Mouse (Mus musculus) heart, postnatal 0 days (tissue): ENCODE results near the gene Spry1. TPM values are rescaled to one million over a fixed set of nuclear protein-coding genes. Genes with fewer than 3 reads are reported as not detected.

Experiments used
- ATAC-seq: fragments of 200-750 bp; cut with Nextera tagmentation; 2 replicates; pipeline ENCODE4 v1.8.0; 2017; ENCODE audit warnings: low read depth, moderate number of reproducible peaks, moderate library complexity; ENCODE audit not compliant: insufficient read depth
- DNase-seq: peaks from one replicate; pipeline ENCODE4 v3.0.0-alpha.2; 2016; ENCODE audit warnings: low spot score
- H3K27ac ChIP-seq: fragments of 300-500 bp; sonication (generic); 2 replicates; pipeline ENCODE4 v1.5.1; 2014; ENCODE audit warnings: low read depth, mild to moderate bottlenecking
- H3K27me3 ChIP-seq: fragments of 300-500 bp; sonication (generic); 2 replicates; pipeline ENCODE4 v1.6.1; 2014; ENCODE audit warnings: low read length, mixed read lengths; ENCODE audit not compliant: control insufficient read depth, insufficient read depth
- H3K36me3 ChIP-seq: fragments of 300-500 bp; sonication (generic); replicated peaks from 2 replicates; pipeline ENCODE4 v1.6.1; 2014; ENCODE audit warnings: low read length, mixed read lengths; ENCODE audit not compliant: control insufficient read depth, insufficient read depth
- H3K4me1 ChIP-seq: fragments of 300-500 bp; sonication (generic); 2 replicates; pipeline ENCODE4 v1.6.1; 2014; ENCODE audit warnings: antibody characterized with exemption; ENCODE audit not compliant: control insufficient read depth, insufficient read depth
- H3K4me2 ChIP-seq: fragments of 300-500 bp; sonication (generic); 2 replicates; pipeline ENCODE4 v1.6.1; 2014; ENCODE audit warnings: low read depth, mild to moderate bottlenecking, low read length, moderate library complexity
- H3K4me3 ChIP-seq: fragments of 300-500 bp; sonication (generic); 2 replicates; pipeline ENCODE4 v1.5.1; 2014; ENCODE audit warnings: low read depth, low read length
- H3K9ac ChIP-seq: fragments of 300-500 bp; sonication (generic); replicated peaks from 2 replicates; pipeline ENCODE4 v1.6.1; 2014; ENCODE audit warnings: low read depth, low read length, mixed read lengths
- H3K9me3 ChIP-seq: fragments of 300-500 bp; sonication (generic); replicated peaks from 2 replicates; pipeline ENCODE4 v1.6.1; 2016; ENCODE audit warnings: low read length; ENCODE audit not compliant: control insufficient read depth
- CTCF ChIP-seq: IDR thresholded peaks from 2 replicates; pipeline ENCODE4 v1.5.1; 2016; ENCODE audit warnings: antibody characterized with exemption, control low read depth, low read depth
- EP300 ChIP-seq: IDR thresholded peaks from 2 replicates; pipeline ENCODE4 v1.6.1; 2016; ENCODE audit warnings: antibody characterized with exemption, low read depth
- WGBS: fragments of 180-500 bp; shearing (Covaris S2); extraction: QIAGEN DNeasy Blood & Tissue Kit; methylation state at CpG from one replicate; pipeline ENCODE4 v1.1.7; 2014; 5-methylcytosine and 5-hydroxymethylcytosine counted together
- polyA plus RNA-seq: library from polyadenylated mRNA; unstranded; fragments of >200 nt; fragmentation: Nextera tagmentation; extraction: Ambion mirVana; gene quantifications from 2 replicates; pipeline ENCODE4 v1.2.1, GENCODE M21; 2015
- total RNA-seq: library from RNA; depleted of rRNA; stranded (reverse); fragments of >200 nt; gene quantifications from 2 replicates; pipeline ENCODE4 v1.2.3, GENCODE M21; 2014; ENCODE audit warnings: low replicate concordance

The Spry1 gene
- total and polyA plus RNA-seq, 2 experiments from 2014 or later, result 5.4 to 39.6 TPM

DNA sequence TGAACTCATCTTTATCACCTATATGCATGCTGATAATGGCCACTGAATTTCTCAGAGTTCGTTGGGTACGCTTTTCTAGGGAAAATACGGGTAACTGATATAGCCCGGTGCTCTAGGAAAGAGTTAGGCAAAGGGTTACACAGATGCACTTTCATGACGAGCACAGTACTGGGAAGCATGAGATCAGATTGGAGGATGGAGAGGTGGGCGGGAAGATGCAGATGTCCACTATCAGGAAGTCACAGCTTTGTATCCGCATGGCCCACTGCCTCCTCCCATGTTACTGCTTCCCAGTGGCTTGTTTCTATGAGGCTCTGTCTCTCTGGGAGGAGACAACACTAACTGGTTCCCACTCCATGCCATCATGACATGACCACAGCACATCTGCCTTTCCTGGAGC, 36.9 kb upstream of the Spry1 start:
- H3K36me3 ChIP-seq, result no peaks in the 10 kb centered on the region

DNA sequence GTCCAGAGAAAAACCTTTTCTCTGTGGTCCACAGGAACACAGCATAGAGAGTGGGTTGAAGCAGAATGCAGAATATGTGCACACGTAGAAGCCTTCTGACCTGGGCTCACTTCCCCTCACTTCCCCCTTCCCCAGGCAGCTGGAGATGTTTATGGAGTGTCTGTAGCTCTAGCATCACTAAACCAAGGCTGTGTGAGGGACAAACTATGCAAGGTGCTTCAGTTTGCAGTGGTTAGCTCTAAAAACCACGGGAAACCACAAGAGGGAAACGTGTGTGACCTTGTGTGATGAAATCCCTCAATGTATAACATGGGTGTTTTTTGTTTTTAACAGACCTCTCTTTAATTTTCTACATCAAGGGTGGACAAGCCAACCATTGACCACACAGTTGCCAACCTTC, 36.2 kb upstream of the Spry1 start:
- 73% methylated on average over 3 of the region's 3 CpGs for WGBS
- no peaks in the 10 kb centered on the region for H3K4me1 ChIP-seq
- H3K4me2 ChIP-seq, result no peak overlapping the region
- no peak for ATAC-seq
- no peak for DNase-seq
- no peaks in the 10 kb centered on the region for H3K27me3 ChIP-seq
- no peaks in the 10 kb centered on the region for H3K36me3 ChIP-seq
- H3K27ac ChIP-seq, result no peak overlapping the region
- H3K9me3 ChIP-seq, result no peaks in the 10 kb centered on the region
- no peak overlapping the region for H3K4me3 ChIP-seq
- no peak for TF ChIP-seq EP300
- TF ChIP-seq CTCF, result no peak
- no peak overlapping the region for H3K9ac ChIP-seq

More for the DNA sequence above, 36.9 kb upstream of the Spry1 start:
- Histone ChIP-seq H3K4me3 (no peak overlapping the region), H3K9me3 (no peaks in the 10 kb centered on the region), H3K4me1 (no peaks in the 10 kb centered on the region), H3K27ac (no peak overlapping the region), H3K27me3 (no peaks in the 10 kb centered on the region), H3K9ac (no peak overlapping the region), H3K4me2 (no peak overlapping the region)
- no peak for ATAC-seq
- no peak for TF ChIP-seq CTCF
- no peak for TF ChIP-seq EP300
- WGBS, result 75% methylated on average over 7 of the region's 7 CpGs
- no peak for DNase-seq

DNA sequence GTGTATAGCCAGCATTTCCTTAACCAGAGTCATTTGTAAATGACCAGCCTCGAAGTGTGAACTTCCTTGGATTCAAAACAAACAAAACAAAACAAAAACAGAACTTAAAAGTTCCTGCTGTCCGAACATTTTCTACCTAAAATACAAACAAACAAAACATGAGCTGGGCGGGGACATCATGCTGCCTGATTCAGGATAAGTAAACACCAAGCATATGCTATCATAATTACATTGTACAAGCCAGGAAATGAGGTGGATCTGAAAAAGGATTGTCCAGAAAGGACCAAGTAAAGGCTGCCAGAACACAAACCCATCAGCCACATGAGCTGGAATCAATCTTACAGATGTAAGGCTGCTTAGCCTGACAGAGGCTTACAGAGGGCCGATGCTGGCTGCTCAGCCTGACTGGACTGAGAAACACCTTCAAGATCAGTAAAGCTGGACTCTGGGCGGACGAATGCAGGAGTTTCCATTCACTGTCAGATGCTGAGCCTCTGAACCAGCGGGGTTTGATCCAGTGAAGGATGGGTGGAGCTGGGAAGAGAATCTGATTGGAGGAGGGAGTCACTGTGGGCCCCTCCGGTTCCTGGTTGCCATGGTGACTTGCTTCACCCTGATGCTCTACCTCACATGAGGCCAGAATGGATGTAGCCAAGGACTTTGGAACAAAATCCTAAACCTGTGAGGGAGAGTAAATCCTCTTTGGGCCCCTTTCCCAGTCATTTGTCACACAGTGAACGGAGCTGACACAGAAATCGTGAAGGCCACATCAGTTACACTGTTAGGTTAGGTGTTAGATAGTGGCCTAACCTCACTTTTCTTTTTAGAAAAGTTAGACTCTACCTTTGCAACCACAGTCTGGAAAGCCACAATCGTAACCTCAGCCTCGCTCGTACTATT, 34.5 kb upstream of the Spry1 start:
- H3K36me3 ChIP-seq, result no peaks in the 10 kb centered on the region
- 0 out of 2 replicates have a peak, but pooled peaks cover 8% of the 10 kb centered on the region for H3K9me3 ChIP-seq
- H3K4me1 ChIP-seq, result no peaks in the 10 kb centered on the region
- DNase-seq (no peak), ATAC-seq (peak; percentile 33; the same call in 1 of the 2 replicates)
- H3K4me3 ChIP-seq, result no peak overlapping the region
- H3K4me2 ChIP-seq, result no peak overlapping the region
- no peak overlapping the region for H3K9ac ChIP-seq
- no peak for TF ChIP-seq CTCF
- TF ChIP-seq EP300, result no peak
- 53% methylated on average over 13 of the region's 13 CpGs for WGBS
- H3K27ac ChIP-seq, result peak overlapping the region; percentile 61
- no peaks in the 10 kb centered on the region for H3K27me3 ChIP-seq

DNA sequence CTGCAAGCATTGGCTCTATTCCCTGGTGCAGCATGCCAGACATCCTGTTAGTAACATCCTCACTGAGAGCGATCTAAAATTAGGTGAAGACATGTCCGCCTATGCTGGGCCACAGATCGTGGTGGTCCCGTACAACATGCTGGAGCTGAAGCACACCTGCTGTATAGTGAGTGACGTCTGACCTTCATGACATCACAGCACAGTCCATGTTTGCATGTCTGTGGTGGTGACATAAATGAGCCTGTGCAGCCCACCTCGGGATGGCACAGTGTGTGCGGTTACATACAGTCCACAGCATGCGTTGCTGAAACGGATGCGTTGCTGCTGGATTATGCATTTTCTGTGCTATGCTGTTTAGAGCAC, 33.9 kb upstream of the Spry1 start:
- DNase-seq (peak; percentile 31), ATAC-seq (peak; percentile 17; the same call in 1 of the 2 replicates)
- 50% methylated on average over 10 of the region's 10 CpGs for WGBS
- 0 out of 2 replicates have a peak, but pooled peaks cover 8% of the 10 kb centered on the region for H3K9me3 ChIP-seq
- no peak for TF ChIP-seq CTCF
- TF ChIP-seq EP300, result no peak
- H3K27me3 ChIP-seq, result no peaks in the 10 kb centered on the region
- H3K27ac ChIP-seq, result 0 out of 2 replicates have a peak overlapping the region, but pooled peaks have one; percentile 15
- H3K4me1 ChIP-seq, result no peaks in the 10 kb centered on the region
- no peak overlapping the region for H3K4me2 ChIP-seq
- no peak overlapping the region for H3K9ac ChIP-seq
- H3K4me3 ChIP-seq, result no peak overlapping the region
- H3K36me3 ChIP-seq, result no peaks in the 10 kb centered on the region

DNA sequence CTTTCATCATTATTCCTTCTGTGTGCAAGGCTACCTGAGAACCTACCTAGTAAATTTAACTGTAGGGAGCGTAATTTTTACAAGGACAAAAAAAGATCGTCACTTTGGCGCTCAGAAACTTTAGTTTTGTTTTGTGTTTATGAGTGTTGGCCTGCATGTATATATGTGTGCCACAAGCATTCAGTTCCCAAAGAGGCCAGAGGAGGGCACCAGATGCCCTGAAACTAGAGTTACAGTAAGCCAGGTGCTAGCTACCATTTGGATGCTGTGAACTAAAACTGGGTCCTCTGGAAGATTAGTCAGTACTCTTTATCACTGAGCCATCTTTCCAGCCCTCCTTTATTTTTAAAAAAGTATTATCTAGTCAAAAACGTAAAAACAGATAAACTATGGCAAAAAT, 30.8 kb upstream of the Spry1 start:
- TF ChIP-seq EP300, result no peak
- TF ChIP-seq CTCF, result no peak
- Histone ChIP-seq H3K9ac (no peak overlapping the region), H3K27ac (no peak overlapping the region), H3K4me3 (no peak overlapping the region), H3K27me3 (no peaks in the 10 kb centered on the region), H3K9me3 (0 out of 2 replicates have a peak, but pooled peaks cover 8% of the 10 kb centered on the region), H3K4me1 (no peaks in the 10 kb centered on the region), H3K36me3 (no peaks in the 10 kb centered on the region), H3K4me2 (no peak overlapping the region)
- ATAC-seq (no peak), DNase-seq (no peak)
- 79% methylated on average over 4 of the region's 4 CpGs for WGBS
